ENCODE assay signal across 8 mouse cellular contexts in genomic region chr16:85898391-85898790, GRCm38 (mm10). TPM values are rescaled to one million over a fixed set of nuclear protein-coding genes. Genes with fewer than 3 reads are reported as not detected.
DNase-seq lines count a peak whose midpoint lies in the region; ATAC-seq and TF ChIP-seq lines count a peak whose summit lies in the region.

No protein-coding gene starts in this region.

- H3K4me1 ChIP-seq in embryonic facial prominence, embryonic 12.5 days: peaks cover 6% of the 10 kb centered on the region; the same call in 1 of the 2 replicates
- peaks cover 19% of the 10 kb centered on the region for H3K4me1 ChIP-seq in embryonic facial prominence, embryonic 10.5 days
- peaks cover 24% of the 10 kb centered on the region for H3K4me1 ChIP-seq in midbrain, embryonic 10.5 days

- H3ac ChIP-seq in myocyte (ENCODE audit: control insufficient read depth, insufficient read length): peak overlapping the region; percentile 6

- H3K9ac ChIP-seq in embryonic facial prominence, embryonic 12.5 days: no peak overlapping the region

- DNase-seq in embryonic facial prominence, embryonic 10.5 days (ENCODE audit: low spot score): no peak
- DNase-seq in gastrocnemius, adult 18-20 months (ENCODE audit: low spot score): peak; percentile 66
- DNase-seq in kidney, adult 9 months: peak; percentile 43
- no peak for DNase-seq in cerebellum, postnatal 4 days (ENCODE audit: low spot score in 2 of 2)
- DNase-seq in layer of hippocampus, adult 11-12 months (ENCODE audit: low spot score): no peak
- no peak for DNase-seq in midbrain, embryonic 10.5 days (ENCODE audit: low spot score)

- no peak for ATAC-seq in embryonic facial prominence, embryonic 12.5 days (ENCODE audit: insufficient number of reproducible peaks, insufficient read depth, low FRiP score, low TSS enrichment)

- H3K27me3 ChIP-seq in embryonic facial prominence, embryonic 12.5 days: peaks cover 24% of the 10 kb centered on the region
- H3K27me3 ChIP-seq in embryonic facial prominence, embryonic 10.5 days (replicated peaks; ENCODE audit: low read depth, poor library complexity, severe bottlenecking): peaks cover 61% of the 10 kb centered on the region
- no peaks in the 10 kb centered on the region for H3K27me3 ChIP-seq in myocyte (ENCODE audit: control insufficient read depth, insufficient read depth, insufficient read length)
- peaks cover 45% of the 10 kb centered on the region for H3K27me3 ChIP-seq in midbrain, embryonic 10.5 days (ENCODE audit: low read depth, poor library complexity, severe bottlenecking)

- peak overlapping the region; percentile 96 for H3K4me2 ChIP-seq in embryonic facial prominence, embryonic 12.5 days (replicated peaks)
- H3K4me2 ChIP-seq in myocyte (ENCODE audit: low read depth): peak overlapping the region; percentile 83

- H3K9me3 ChIP-seq in embryonic facial prominence, embryonic 12.5 days: no peaks in the 10 kb centered on the region
- no peaks in the 10 kb centered on the region for H3K9me3 ChIP-seq in embryonic facial prominence, embryonic 10.5 days
- H3K9me3 ChIP-seq in midbrain, embryonic 10.5 days (replicated peaks): no peaks in the 10 kb centered on the region

- H3K27ac ChIP-seq in embryonic facial prominence, embryonic 12.5 days: no peak overlapping the region
- no peak overlapping the region for H3K27ac ChIP-seq in embryonic facial prominence, embryonic 10.5 days (replicated peaks)
- H3K27ac ChIP-seq in midbrain, embryonic 10.5 days (replicated peaks): no peak overlapping the region

- peak overlapping the region; percentile 60; the same call in 1 of the 2 replicates for H3K4me3 ChIP-seq in embryonic facial prominence, embryonic 12.5 days
- no peak overlapping the region for H3K4me3 ChIP-seq in embryonic facial prominence, embryonic 10.5 days
- peak overlapping the region; percentile 55 for H3K4me3 ChIP-seq in myocyte
- no peak overlapping the region for H3K4me3 ChIP-seq in midbrain, embryonic 10.5 days

- H3K36me3 ChIP-seq in embryonic facial prominence, embryonic 12.5 days: no peaks in the 10 kb centered on the region
- no peaks in the 10 kb centered on the region for H3K36me3 ChIP-seq in embryonic facial prominence, embryonic 10.5 days (replicated peaks)
- H3K36me3 ChIP-seq in myocyte (ENCODE audit: control insufficient read depth, insufficient read depth): no peaks in the 10 kb centered on the region
- H3K36me3 ChIP-seq in midbrain, embryonic 10.5 days: no peaks in the 10 kb centered on the region

- 70% methylated on average over 4 of the region's 4 CpGs for WGBS in embryonic facial prominence, embryonic 12.5 days
- 78% methylated on average over 4 of the region's 4 CpGs for WGBS in embryonic facial prominence, embryonic 10.5 days
- WGBS in midbrain, embryonic 10.5 days: 85% methylated on average over 4 of the region's 4 CpGs

- H3K79me2 ChIP-seq in myocyte (ENCODE audit: control insufficient read depth, insufficient read depth): peaks cover 6% of the 10 kb centered on the region

- no peak for TF ChIP-seq POLR2A in myocyte (IDR thresholded peaks at IDR 0.05; ENCODE audit: insufficient read length, low read depth)

TF ChIP-seq in myocyte, 11 proteins besides CTCF, POLR2A, EP300 and RAD21:
- TF ChIP-seq TCF3 (IDR thresholded peaks at IDR 0.05; ENCODE audit: insufficient read length, low read depth): no peak
- TF ChIP-seq MYOD1 (IDR thresholded peaks at IDR 0.05; ENCODE audit: control insufficient read depth in 1 of 3, insufficient read length in 2 of 3, low read depth in 2 of 3): no peak
- TF ChIP-seq USF1 (IDR thresholded peaks at IDR 0.05; ENCODE audit: low read depth): no peak
- no peak for TF ChIP-seq SRF (IDR thresholded peaks at IDR 0.05; ENCODE audit: control insufficient read depth, insufficient read length, low read depth)
- TF ChIP-seq CEBPB (IDR thresholded peaks at IDR 0.05; ENCODE audit: insufficient read depth, poor library complexity, severe bottlenecking): no peak
- TF ChIP-seq POLR2AphosphoS2 (IDR thresholded peaks at IDR 0.05; ENCODE audit: insufficient read length, low read depth): no peak
- TF ChIP-seq MYOG (IDR thresholded peaks at IDR 0.05; ENCODE audit: control insufficient read depth in 1 of 3, insufficient read depth in 1 of 3, insufficient read length in 2 of 3, low read depth in 2 of 3): no peak
- TF ChIP-seq E2F4 (IDR thresholded peaks at IDR 0.05; ENCODE audit: insufficient read depth): no peak

RNA-seq across cellular contexts. Expression of gene Adamts5, which starts 3.2 kb away (rescaled TPM):
- 3.5 TPM in 2 replicates for polyA plus RNA-seq in embryonic facial prominence, embryonic 12.5 days (2016; fragmentation: Nextera tagmentation; extraction: Ambion mirVana)
- 0.73 and 1.1 TPM in 2 replicates for polyA plus RNA-seq in embryonic facial prominence, embryonic 10.5 days (2016; fragmentation: Nextera tagmentation; extraction: Ambion mirVana)
- 1 to 10 TPM; 3.3 to 5.6 TPM for total RNA-seq in gastrocnemius, adult 18-20 months (2021)
- polyA plus RNA-seq in myocyte (2012; fragmentation: generic; extraction: Trizol): 7.2 TPM
- polyA plus RNA-seq in midbrain, embryonic 10.5 days (2016; fragmentation: Nextera tagmentation; extraction: Ambion mirVana): 1.1 and 1.4 TPM in 2 replicates

Comparison
In these comparisons a context has a peak if more than half of its experiments do, and no peak if none do; other contexts are left out.
1. H3K4me3 ChIP-seq: peak in embryonic facial prominence, embryonic 12.5 days (single experiment) and myocyte (single experiment); none in embryonic facial prominence, embryonic 10.5 days (single experiment) and midbrain, embryonic 10.5 days (single experiment).
2. DNase-seq: peak in gastrocnemius, adult 18-20 months (single experiment) and kidney, adult 9 months (single experiment); none in embryonic facial prominence, embryonic 10.5 days (single experiment), cerebellum, postnatal 4 days (0 of 2), layer of hippocampus, adult 11-12 months (single experiment) and midbrain, embryonic 10.5 days (single experiment).